14 mouse cellular contexts compared by ENCODE assay signal in the genomic region with DNA sequence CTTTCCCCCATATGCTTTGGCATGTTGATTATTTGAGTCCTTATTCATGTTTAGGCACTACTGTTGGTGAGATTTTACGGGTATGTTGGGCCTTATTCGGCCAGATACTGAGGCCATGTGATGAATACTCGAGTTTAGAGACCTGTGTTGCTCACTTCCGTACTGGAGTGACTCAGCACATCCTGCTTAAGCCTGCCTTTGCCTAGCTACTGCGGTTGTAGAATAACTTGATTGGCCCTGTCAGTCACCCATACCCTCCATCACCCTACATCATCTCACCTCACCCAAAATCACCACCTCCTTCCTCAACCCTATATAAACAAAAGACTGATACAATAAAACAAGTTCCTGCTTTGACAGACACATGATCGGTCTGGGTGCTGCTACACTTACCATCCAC.
"Had no signal": no experiment of that assay in that cellular context is flagged by ENCODE, and none has a peak within 500 bp of the region (broad histone marks: within the 10 kb centered on the region; RNA-seq: fewer than 3 reads in every experiment).

No protein-coding gene starts in this region.

- H3K9ac ChIP-seq: kidney, embryonic 15.5 days; limb, embryonic 13.5 days; liver, embryonic 14.5 days; neural tube, embryonic 15.5 days had no signal

- H3K4me1 ChIP-seq: midbrain, embryonic 10.5 days; neural tube, embryonic 15.5 days had no signal

- H3K4me3 ChIP-seq: kidney, embryonic 15.5 days; limb, embryonic 13.5 days; midbrain, embryonic 10.5 days; myocyte; neural tube, embryonic 15.5 days had no signal

- DNase-seq: kidney, postnatal 14 days; left cerebral cortex, postnatal 4 days; lung, adult 18-20 months; midbrain, embryonic 14.5 days; right cerebral cortex, adult 18-20 months; thymus, adult 2 months; thymus, postnatal 25 days had no signal

- H3K9me3 ChIP-seq: kidney, embryonic 15.5 days; limb, embryonic 13.5 days; midbrain, embryonic 10.5 days; neural tube, embryonic 15.5 days had no signal

- H3K4me2 ChIP-seq: kidney, embryonic 15.5 days; limb, embryonic 13.5 days; neural tube, embryonic 15.5 days had no signal

- H3K36me3 ChIP-seq: kidney, embryonic 15.5 days; limb, embryonic 13.5 days; midbrain, embryonic 10.5 days; neural tube, embryonic 15.5 days had no signal

- H3K27ac ChIP-seq: kidney, embryonic 15.5 days; limb, embryonic 13.5 days; liver, embryonic 14.5 days; midbrain, embryonic 10.5 days; neural tube, embryonic 15.5 days; stomach, postnatal 0 days had no signal

- H3K27me3 ChIP-seq: kidney, embryonic 15.5 days; limb, embryonic 13.5 days; neural tube, embryonic 15.5 days had no signal
